In genomic region chr5:135877831-135878231, GRCm38 (mm10) we compare ENCODE assay signal across 8 mouse cellular contexts. TPM values are rescaled to one million over a fixed set of nuclear protein-coding genes. Genes with fewer than 3 reads are reported as not detected.
DNase-seq lines count a peak whose midpoint lies in the region; ATAC-seq lines count a peak whose summit lies in the region.

No protein-coding gene starts in this region.

- DNase-seq in cerebellum, adult 8-10 months = peak; percentile 61
- no peak for DNase-seq in cerebellum, adult 11-12 months
- peak; percentile 37 for DNase-seq in adrenal gland, adult 8-10 months
- peak; percentile 50 to 64 for DNase-seq in heart, postnatal 14 days
- DNase-seq in kidney, postnatal 36 days = peak; percentile 71 to 79

- peaks cover 19% of the 10 kb centered on the region for H3K4me1 ChIP-seq in stomach, embryonic 16.5 days (ENCODE audit: control insufficient read depth, insufficient read depth, low read length)

- H3K27ac ChIP-seq in stomach, embryonic 16.5 days (ENCODE audit: low read length) = peak overlapping the region; percentile 62

- peak overlapping the region; percentile 63 for H3K9ac ChIP-seq in stomach, embryonic 16.5 days (ENCODE audit: low read length)

- no peaks in the 10 kb centered on the region for H3K9me3 ChIP-seq in stomach, embryonic 16.5 days (replicated peaks; ENCODE audit: control insufficient read depth, low read length)

- H3K36me3 ChIP-seq in stomach, embryonic 16.5 days (ENCODE audit: control insufficient read depth, insufficient read depth, low read length) = no peaks in the 10 kb centered on the region

- ATAC-seq in erythroid progenitor cell, adult 5-6 weeks (replicated peaks; ENCODE audit: low FRiP score, poor library complexity, severe bottlenecking) = peak; percentile 54; the same call in 1 of the 2 replicates
- ATAC-seq in megakaryocyte progenitor cell, adult 5-6 weeks (replicated peaks; ENCODE audit: poor library complexity) = peak; percentile 73
- no peak for ATAC-seq in stomach, embryonic 16.5 days (ENCODE audit: insufficient read depth, low FRiP score)

- peak overlapping the region; percentile 45 for H3K4me3 ChIP-seq in stomach, embryonic 16.5 days (replicated peaks; ENCODE audit: low read length)

- WGBS in stomach, embryonic 16.5 days = 0% methylated on average over 16 of the region's 16 CpGs

- intact Hi-C loops in heart, postnatal 14 days (cut with DNase I) = loop anchor here (5.0 kb wide), 1 partner anchor 184 kb away; no protein-coding TSS in a partner anchor

- H3K27me3 ChIP-seq in stomach, embryonic 16.5 days (ENCODE audit: control insufficient read depth, insufficient read depth, low read length) = no peaks in the 10 kb centered on the region

- H3K4me2 ChIP-seq in stomach, embryonic 16.5 days (ENCODE audit: low read depth, low read length) = peak overlapping the region; percentile 64

RNA-seq across cellular contexts. Expression of gene Hspb1, which starts 9.9 kb away (rescaled TPM):
- total RNA-seq in adrenal gland, adult 8-10 months (2022) = 100 to 1,000 TPM; 113 to 288 (median 256) TPM
- not detected in 2 replicates for total RNA-seq in erythroid progenitor cell, adult 5-6 weeks (2015; ENCODE audit: low replicate concordance)
- total RNA-seq in erythroid progenitor cell, adult 5-6 weeks (2017; ENCODE audit: low replicate concordance) = not detected in 2 replicates
- total RNA-seq in heart, postnatal 14 days (2021) = 100 to 1,000 TPM; 271 to 306 TPM
- total RNA-seq in megakaryocyte progenitor cell, adult 5-6 weeks (2015) = not detected in 2 replicates
- total RNA-seq in megakaryocyte progenitor cell, adult 5-6 weeks (2017) = not detected in 2 replicates
- polyA plus RNA-seq in stomach, embryonic 16.5 days (2015; fragmentation: Nextera tagmentation; extraction: Ambion mirVana) = 649 and 704 TPM in 2 replicates

RNA-seq across cellular contexts. Expression of gene Ywhag, which starts 56.6 kb away (rescaled TPM):
- total RNA-seq in adrenal gland, adult 8-10 months (2022) = 100 to 1,000 TPM; 434 to 601 (median 481) TPM
- total RNA-seq in erythroid progenitor cell, adult 5-6 weeks (2015; ENCODE audit: low replicate concordance) = 30.3 and 35.2 TPM in 2 replicates
- total RNA-seq in erythroid progenitor cell, adult 5-6 weeks (2017; ENCODE audit: low replicate concordance) = 11.6 and 12.2 TPM in 2 replicates
- total RNA-seq in heart, postnatal 14 days (2021) = 100 to 1,000 TPM; 284 to 301 TPM
- total RNA-seq in megakaryocyte progenitor cell, adult 5-6 weeks (2015) = 124 and 130 TPM in 2 replicates
- 87.4 and 88.3 TPM in 2 replicates for total RNA-seq in megakaryocyte progenitor cell, adult 5-6 weeks (2017)
- 195 and 199 TPM in 2 replicates for polyA plus RNA-seq in stomach, embryonic 16.5 days (2015; fragmentation: Nextera tagmentation; extraction: Ambion mirVana)

Comparison
In these comparisons a context has a peak if more than half of its experiments do, and no peak if none do; other contexts are left out.
1. RNA of gene Hspb1, which starts 9.9 kb away (total RNA-seq): 271 to 306 TPM in heart, postnatal 14 days and 113 to 288 TPM in adrenal gland, adult 8-10 months; not detected in erythroid progenitor cell, adult 5-6 weeks and not detected in megakaryocyte progenitor cell, adult 5-6 weeks; every median in the first group is over 100 times any median in the second.